Mouse (Mus musculus): ENCODE measurements at regions not wholly inside any gene's neighbourhood (a gene's known extent, or its start where the extent isn't known, plus 50 kb on each side); places are given as distances from the start of the nearest gene placed in this dataset.

DNA sequence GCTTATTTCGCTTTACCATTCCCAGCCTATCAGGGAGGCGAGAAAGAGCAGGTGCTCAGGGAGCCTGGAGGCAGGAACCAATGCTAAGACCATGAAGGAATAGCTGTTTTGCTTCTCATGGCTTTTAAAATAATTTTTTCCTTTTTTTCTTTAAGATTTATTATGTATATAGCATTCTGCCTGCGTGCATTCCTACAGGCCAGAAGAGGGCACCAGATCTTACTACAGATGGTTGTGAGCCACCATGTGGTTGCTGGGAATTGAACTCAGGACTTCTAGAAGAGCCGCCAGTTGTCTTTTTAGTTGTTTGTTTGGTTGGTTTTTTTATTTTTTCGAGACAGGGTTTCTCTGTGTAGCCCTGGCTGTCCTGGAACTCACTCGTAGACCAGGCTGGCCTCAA lies 113.6 kb upstream of the Armc2 start:
- DNase-seq (ENCODE audit: low read depth, low spot score): peak; percentile 12

DNA sequence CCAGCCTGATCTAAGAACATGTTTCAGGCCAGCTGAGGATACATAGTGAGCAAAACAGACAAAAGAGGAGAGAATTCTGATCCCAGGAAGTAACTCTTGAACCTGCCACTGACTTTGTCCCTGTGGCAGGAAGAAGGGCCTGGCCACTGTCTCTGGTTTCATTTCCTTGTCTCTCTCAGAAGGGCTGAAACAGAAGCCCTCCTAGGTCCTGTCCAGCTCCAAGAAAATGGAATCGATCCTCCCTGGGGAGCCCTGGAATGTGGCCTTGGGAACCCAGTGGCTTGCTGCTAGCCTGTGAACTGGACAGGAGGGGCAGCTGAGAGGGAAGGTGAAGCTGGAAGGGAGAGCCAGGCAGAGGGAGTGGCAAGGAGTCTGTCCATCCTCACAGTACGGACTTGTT lies 113.1 kb upstream of the Armc2 start:
- no peak for DNase-seq (ENCODE audit: low read depth, low spot score)

- DNase-seq (ENCODE audit: low read depth, low spot score): no peak
Observed at GRCm38 (mm10) chr10:42127865-42128419, 109.7 kb upstream of the Armc2 start.

- DNase-seq (ENCODE audit: low read depth, low spot score): no peak
Observed at GRCm38 (mm10) chr10:42126816-42127215, 108.6 kb upstream of the Armc2 start.

DNA sequence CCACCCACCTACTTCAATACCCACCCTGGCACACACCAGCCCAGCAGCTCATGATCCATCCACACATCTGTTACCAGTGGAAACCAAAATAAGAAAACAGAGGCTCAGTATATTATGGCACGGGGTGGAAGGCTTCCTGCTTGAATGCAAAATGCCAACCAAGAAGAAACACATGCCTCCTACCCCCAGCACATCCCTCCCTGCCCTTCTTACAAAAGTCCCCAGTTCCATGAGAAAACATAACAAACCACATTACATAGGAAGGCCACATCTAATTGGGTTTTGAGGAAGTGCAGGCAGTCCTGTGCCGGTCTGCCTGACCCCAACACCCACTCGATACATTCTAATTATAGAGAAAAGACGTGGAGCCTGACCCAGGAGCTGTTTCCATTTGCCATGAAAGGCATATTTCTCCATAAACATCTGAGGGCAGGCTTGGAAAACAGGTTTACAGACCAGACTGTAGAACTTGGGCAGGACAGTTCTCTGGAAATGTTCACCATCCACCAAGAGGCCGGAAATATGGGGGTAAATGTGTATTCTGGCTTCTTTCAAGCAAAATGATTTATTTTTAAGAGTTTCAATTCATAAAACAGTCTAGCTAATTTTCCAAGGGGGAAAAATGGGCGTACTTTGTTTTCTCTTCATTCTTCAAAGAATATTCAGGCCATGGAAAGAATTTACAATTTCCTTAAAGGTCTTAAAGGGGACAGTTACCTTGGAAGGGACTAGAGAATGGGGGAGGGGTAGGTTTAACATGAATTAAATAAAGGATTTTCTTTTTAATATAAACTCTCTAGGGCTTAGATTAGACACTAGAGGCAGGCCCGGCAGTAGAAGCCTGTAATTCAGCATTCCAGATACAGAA lies 104.8 kb upstream of the Armc2 start:
- no peak for DNase-seq (ENCODE audit: low read depth, low spot score)

DNA sequence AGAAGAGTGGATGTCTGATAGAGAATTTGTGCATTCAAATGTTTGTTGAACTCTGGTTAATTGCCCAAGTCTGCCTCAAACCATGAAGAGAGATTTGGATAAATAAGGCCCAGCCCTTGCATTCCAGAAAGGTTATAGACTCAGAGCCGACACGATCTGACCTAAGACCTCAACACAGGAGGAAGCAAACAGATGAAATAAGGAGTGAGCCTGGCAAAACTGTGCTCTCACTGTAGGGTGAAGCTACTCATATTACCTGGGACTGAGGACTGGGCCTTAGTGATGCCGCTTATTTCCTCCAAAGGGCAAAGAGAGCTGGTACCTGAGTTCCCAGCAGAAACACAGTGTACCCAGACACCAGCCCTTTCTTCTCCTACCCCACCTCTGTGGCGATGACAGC lies 103.7 kb upstream of the Armc2 start:
- DNase-seq (ENCODE audit: low read depth, low spot score): no peak

- DNase-seq (ENCODE audit: low read depth, low spot score): no peak
Observed at GRCm38 (mm10) chr10:42119326-42119725, 101.1 kb upstream of the Armc2 start.

- DNase-seq (ENCODE audit: low read depth, low spot score): no peak
Observed at GRCm38 (mm10) chr10:42118361-42119188, 100.3 kb upstream of the Armc2 start.

- no peak for DNase-seq (ENCODE audit: low read depth, low spot score)
Observed at GRCm38 (mm10) chr10:42117523-42117922, 99.3 kb upstream of the Armc2 start.

GRCm38 (mm10) chr10:42115920-42116298 lies 97.7 kb upstream of the Armc2 start:
- no peak for DNase-seq (ENCODE audit: low read depth, low spot score)

GRCm38 (mm10) chr10:42115224-42115919 lies 97.1 kb upstream of the Armc2 start:
- DNase-seq (ENCODE audit: low read depth, low spot score): no peak

DNA sequence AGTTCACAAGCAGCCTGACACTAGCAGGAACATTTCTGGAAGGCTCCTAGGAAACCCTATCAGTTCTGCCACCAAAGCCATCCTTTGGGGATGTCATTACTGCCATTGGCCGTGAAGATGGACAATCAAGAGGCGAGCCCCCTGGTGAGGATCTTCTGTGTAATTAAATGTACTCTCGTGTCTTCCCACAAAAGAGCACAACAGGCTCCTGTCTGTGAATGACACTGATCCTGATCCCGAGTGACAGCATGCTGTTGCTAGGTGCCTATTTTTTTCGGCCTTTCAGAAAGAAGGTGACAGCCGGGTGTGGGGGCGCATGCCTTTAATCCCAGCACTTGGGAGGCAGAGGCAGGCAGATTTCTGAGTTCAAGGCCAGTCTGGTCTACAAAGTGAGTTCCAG lies 92.5 kb upstream of the Armc2 start:
- no peak for DNase-seq (ENCODE audit: low read depth, low spot score)

GRCm38 (mm10) chr10:42108294-42109014 lies 90.2 kb upstream of the Armc2 start:
- no peak for DNase-seq (ENCODE audit: low read depth, low spot score)

- no peak for DNase-seq (ENCODE audit: low read depth, low spot score)
Observed at GRCm38 (mm10) chr10:42107437-42108293, 89.4 kb upstream of the Armc2 start.

DNA sequence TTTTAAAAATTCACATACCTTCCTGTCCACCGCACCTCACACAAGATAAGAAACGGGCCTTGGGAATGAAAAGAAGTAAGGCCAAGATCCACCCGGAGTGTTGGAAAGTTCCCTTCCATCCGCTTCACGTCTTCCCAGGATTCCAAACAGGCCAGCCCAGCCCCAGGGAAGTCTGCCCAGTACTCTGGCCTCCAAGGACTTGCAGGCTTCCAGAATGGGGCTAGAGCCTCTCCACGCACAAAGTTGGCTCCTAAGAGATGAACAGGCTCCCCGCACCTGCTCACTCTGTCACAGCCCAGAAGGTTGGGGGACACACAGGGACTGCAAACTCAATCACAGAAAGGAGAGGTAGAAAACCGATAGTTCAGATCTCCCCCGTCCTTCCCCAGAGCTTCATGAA lies 88.4 kb upstream of the Armc2 start:
- no peak for DNase-seq (ENCODE audit: low read depth, low spot score)

- no peak for DNase-seq (ENCODE audit: low read depth, low spot score)
Observed at GRCm38 (mm10) chr10:42105083-42105482, 86.8 kb upstream of the Armc2 start.

GRCm38 (mm10) chr10:42102320-42102719 lies 84.1 kb upstream of the Armc2 start:
- DNase-seq (ENCODE audit: low read depth, low spot score): no peak

GRCm38 (mm10) chr10:42101096-42101495 lies 82.9 kb upstream of the Armc2 start:
- DNase-seq (ENCODE audit: low read depth, low spot score): no peak

DNA sequence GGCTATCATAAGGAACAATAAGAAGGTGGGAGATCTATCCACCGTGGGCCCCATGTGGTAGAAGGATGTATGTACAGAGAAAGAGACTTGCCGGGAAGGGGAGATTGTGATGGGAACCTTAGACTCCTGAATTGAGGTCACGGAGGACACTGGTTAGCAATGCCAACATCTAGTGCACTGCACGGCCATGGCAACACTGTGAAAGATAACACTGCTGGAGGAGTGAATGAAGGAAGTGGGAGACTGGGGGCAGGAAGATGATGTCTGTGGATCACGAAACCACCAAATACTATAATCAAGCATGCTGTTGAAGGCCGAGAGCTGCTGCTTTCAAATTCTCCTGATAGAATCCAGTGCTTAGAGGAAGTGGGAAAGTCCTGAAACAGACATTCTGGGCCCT lies 78.7 kb upstream of the Armc2 start:
- DNase-seq (ENCODE audit: low read depth, low spot score): no peak

DNA sequence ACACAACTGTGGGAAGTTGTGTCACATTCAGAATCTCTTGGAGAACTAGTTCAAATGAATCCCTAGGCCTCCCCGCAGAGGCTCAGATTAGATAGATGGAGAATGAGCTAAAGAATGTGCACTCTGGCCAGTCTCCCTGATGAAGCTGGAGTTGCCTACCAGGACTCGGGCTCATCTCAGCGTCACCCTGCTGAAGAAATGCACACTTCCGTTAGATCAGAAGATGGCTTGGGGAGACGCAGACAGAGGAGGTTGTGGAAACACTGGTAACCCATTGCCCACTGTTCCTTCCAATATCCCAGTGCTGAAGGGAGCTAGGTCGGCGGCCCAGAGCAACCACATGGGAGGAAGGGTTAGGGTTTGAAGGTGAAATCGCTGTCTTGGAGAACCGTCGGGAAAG lies 77.7 kb upstream of the Armc2 start:
- DNase-seq (ENCODE audit: low read depth, low spot score): no peak

Data from A20 (cell line).